Mouse (Mus musculus): ENCODE results near the gene Cpa2. TPM values are rescaled to one million over a fixed set of nuclear protein-coding genes. Genes with fewer than 3 reads are reported as not detected.

The Cpa2 gene
- polyA plus RNA-seq, 1 experiment: not detected

GRCm38 (mm10) chr6:30605111-30605510 lies 63.7 kb downstream of the Cpa2 start:
- TF ChIP-seq GATA1 (IDR thresholded peaks at IDR 0.05; ENCODE audit: low read length) (no peak), TAL1 (IDR thresholded peaks at IDR 0.05; ENCODE audit: low read length) (no peak)
- Histone ChIP-seq H3K27me3 (ENCODE audit: control insufficient read depth) (no peaks in the 10 kb centered on the region; the same call in 1 of the 2 replicates), H3K4me3 (replicated peaks) (no peak overlapping the region), H3K4me1 (ENCODE audit: control insufficient read depth) (no peaks in the 10 kb centered on the region), H3K9me3 (ENCODE audit: control insufficient read depth, low read length) (no peaks in the 10 kb centered on the region), H3K36me3 (ENCODE audit: control insufficient read depth) (no peaks in the 10 kb centered on the region)

GRCm38 (mm10) chr6:30605672-30606071 lies 64.3 kb downstream of the Cpa2 start:
- Histone ChIP-seq H3K36me3 (ENCODE audit: control insufficient read depth) (no peaks in the 10 kb centered on the region), H3K4me1 (ENCODE audit: control insufficient read depth) (no peaks in the 10 kb centered on the region), H3K4me3 (replicated peaks) (no peak overlapping the region), H3K9me3 (ENCODE audit: control insufficient read depth, low read length) (no peaks in the 10 kb centered on the region), H3K27me3 (ENCODE audit: control insufficient read depth) (no peaks in the 10 kb centered on the region; the same call in 1 of the 2 replicates)
- no peak for TF ChIP-seq GATA1 (IDR thresholded peaks at IDR 0.05; ENCODE audit: low read length)
- no peak for TF ChIP-seq TAL1 (IDR thresholded peaks at IDR 0.05; ENCODE audit: low read length)

- no peaks in the 10 kb centered on the region for H3K4me1 ChIP-seq (ENCODE audit: control insufficient read depth)
- H3K27me3 ChIP-seq (ENCODE audit: control insufficient read depth): peaks cover 9% of the 10 kb centered on the region
- H3K36me3 ChIP-seq (ENCODE audit: control insufficient read depth): no peaks in the 10 kb centered on the region
- no peak within 1 kb of the TSS for H3K4me3 ChIP-seq (replicated peaks)
- TF ChIP-seq TAL1 (IDR thresholded peaks at IDR 0.05; ENCODE audit: low read length): no peak
- TF ChIP-seq GATA1 (IDR thresholded peaks at IDR 0.05; ENCODE audit: low read length): no peak
- no peaks in the 10 kb centered on the region for H3K9me3 ChIP-seq (ENCODE audit: control insufficient read depth, low read length)
Observed at GRCm38 (mm10) chr6:30610710-30611109, 69.3 kb downstream of the Cpa2 start, which contains the start of gene Cpa5. TSS of gene Cpa5 (plus strand) at chr6:30611010.

- Histone ChIP-seq H3K4me1 (ENCODE audit: control insufficient read depth) (no peaks in the 10 kb centered on the region), H3K9me3 (ENCODE audit: control insufficient read depth, low read length) (no peaks in the 10 kb centered on the region), H3K36me3 (ENCODE audit: control insufficient read depth) (no peaks in the 10 kb centered on the region), H3K4me3 (replicated peaks) (no peak overlapping the region), H3K27me3 (ENCODE audit: control insufficient read depth) (peaks cover 13% of the 10 kb centered on the region)
- no peak for TF ChIP-seq TAL1 (IDR thresholded peaks at IDR 0.05; ENCODE audit: low read length)
- TF ChIP-seq GATA1 (IDR thresholded peaks at IDR 0.05; ENCODE audit: low read length): no peak
Observed at GRCm38 (mm10) chr6:30611212-30611611, 69.8 kb downstream of the Cpa2 start.

Other genes with a start within 250 kb of the Cpa2 start
- 18.3 and 28.7 TPM in 2 replicates for gene Ube2h, start 237.0 kb upstream of the Cpa2 start, polyA plus RNA-seq (2012)
- gene Zc3hc1, start 150.6 kb upstream of the Cpa2 start, polyA plus RNA-seq (2012): 1.1 and 1.9 TPM in 2 replicates
- gene Klhdc10, start 139.7 kb upstream of the Cpa2 start, polyA plus RNA-seq (2012): 0.87 and 0.88 TPM in 2 replicates
- gene Tmem209, start 31.8 kb upstream of the Cpa2 start, polyA plus RNA-seq (2012): 0.37 and 0.53 TPM in 2 replicates
- not detected in 2 replicates for gene Ssmem1, start 31.7 kb upstream of the Cpa2 start, polyA plus RNA-seq (2012)
- not detected in 2 replicates for gene Cpa4, start 26.8 kb downstream of the Cpa2 start, polyA plus RNA-seq (2012)
- gene Cpa5, start 69.4 kb downstream of the Cpa2 start, polyA plus RNA-seq (2012): not detected in 2 replicates
- not detected in 2 replicates for gene Cpa1, start 97.6 kb downstream of the Cpa2 start, polyA plus RNA-seq (2012)
- gene Cep41, start 152.2 kb downstream of the Cpa2 start, polyA plus RNA-seq (2012): 1.3 TPM in 2 replicates
- 0.44 and 0.54 TPM in 2 replicates for gene Mest, start 182.0 kb downstream of the Cpa2 start, polyA plus RNA-seq (2012)

All from erythroblast, embryonic 14.5 days (primary cell).